Mouse (Mus musculus) frontal cortex, adult (tissue): ENCODE measurements around the gene Olfr818.
"Not testable (repeated sequence)": the region's sequence is repeated elsewhere in the genome, so short reads cannot be mapped to it uniquely, and the experiment has no call there.

Experiments
- ATAC-seq: cut with Nextera tagmentation; 2 replicates; pipeline ENCODE4 v1.9.2; 2017; ENCODE audit warnings: mild to moderate bottlenecking, moderate library complexity, mixed read lengths; ENCODE audit not compliant: low TSS enrichment

The Olfr818 gene

GRCm38 (mm10) chr10:129949000-129949399 lies at the start of gene Olfr818:
Gene Olfr818 (minus strand): TSS chr10:129949100.
- no peak for ATAC-seq

- not testable (repeated sequence) for ATAC-seq
Observed at GRCm38 (mm10) chr10:129984962-129985361, 36.1 kb upstream of the Olfr818 start, which contains the start of gene Gm10310. Gene Gm10310 (minus strand): TSS chr10:129985062.

- peak; percentile 85 for ATAC-seq
Observed at GRCm38 (mm10) chr10:129981867-129982266, 33.0 kb upstream of the Olfr818 start.

- ATAC-seq, result not testable (repeated sequence)
Observed at GRCm38 (mm10) chr10:129976040-129976439, 27.1 kb upstream of the Olfr818 start, which contains the start of gene Olfr247. Gene Olfr247 (minus strand): TSS chr10:129976140.

- 0 out of 2 replicates have a peak, but pooled peaks have one; percentile 72 for ATAC-seq
Observed at GRCm38 (mm10) chr10:129972994-129973393, 24.1 kb upstream of the Olfr818 start.

DNA sequence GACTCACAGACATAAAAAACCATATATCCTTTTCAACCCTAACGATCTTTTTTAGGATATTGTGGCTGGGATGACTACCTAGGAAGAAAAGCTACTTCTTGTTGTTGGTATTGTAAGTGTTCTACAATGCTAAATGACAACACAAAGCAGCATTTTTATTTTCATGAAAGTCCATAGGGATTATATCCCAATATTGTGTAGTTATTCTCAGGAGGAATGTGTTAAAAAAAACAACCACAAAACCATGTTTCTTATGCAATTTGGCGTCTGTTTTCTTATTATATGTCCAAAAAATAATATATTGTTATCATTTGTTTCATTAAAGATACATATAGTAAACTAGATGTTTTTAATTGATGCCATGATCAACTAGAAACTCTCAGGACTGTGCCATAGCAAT lies 18.3 kb upstream of the Olfr818 start, which contains the start of gene Olfr819:
TSS of gene Olfr819 (minus strand) at position 101 of the 400 bp plus-strand sequence.
- ATAC-seq, result not testable (repeated sequence)

GRCm38 (mm10) chr10:129966232-129966631 lies 17.3 kb upstream of the Olfr818 start:
- not testable (repeated sequence) for ATAC-seq

DNA sequence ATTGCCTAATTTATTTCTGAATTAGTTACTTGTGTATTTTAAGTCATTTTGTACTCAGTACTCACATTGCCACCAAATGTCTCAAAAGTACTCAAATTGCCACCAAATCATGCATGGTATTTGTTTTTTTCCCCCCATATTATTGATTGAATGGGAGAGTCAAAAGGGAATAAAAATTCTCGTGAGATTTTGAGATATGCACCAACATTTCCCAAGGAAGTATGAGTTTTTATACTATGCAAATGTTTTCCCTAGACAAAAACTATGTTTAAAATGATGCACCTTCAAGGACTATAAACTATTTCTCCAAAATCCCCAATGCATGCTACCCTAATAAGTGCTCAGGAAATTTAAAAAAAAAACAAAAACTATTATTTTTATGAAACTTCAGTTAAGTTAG lies 33.4 kb downstream of the Olfr818 start, which contains the start of gene Olfr816:
TSS of gene Olfr816 (minus strand) at position 101 of the 400 bp plus-strand sequence.
- ATAC-seq, result no peak

DNA sequence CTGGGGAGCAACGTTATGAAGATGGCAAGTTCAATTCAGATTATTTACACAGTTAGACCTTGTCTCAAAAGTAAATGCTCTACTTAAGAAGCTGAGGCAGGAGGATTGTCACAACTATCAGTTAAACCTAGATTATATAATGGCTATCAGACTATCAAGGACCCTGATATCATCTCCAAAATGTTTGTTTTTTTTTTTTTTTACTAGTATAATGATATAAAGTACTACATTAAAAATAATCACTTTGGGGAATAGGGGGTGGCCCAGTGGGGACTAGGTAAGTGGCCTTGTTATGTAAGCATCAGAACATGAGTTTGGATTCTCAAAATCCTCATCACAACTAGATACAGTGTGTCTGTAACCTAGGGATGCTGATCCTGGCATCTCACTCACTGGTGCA lies 43.1 kb downstream of the Olfr818 start, which contains the start of gene Olfr815:
TSS of gene Olfr815 (minus strand) at position 101 of the 400 bp plus-strand sequence.
- not testable (repeated sequence) for ATAC-seq
